Mouse (Mus musculus): ENCODE results near the gene Zcchc24.
"Not testable (repeated sequence)": the region's sequence is repeated elsewhere in the genome, so short reads cannot be mapped to it uniquely, and the experiment has no call there.

The Zcchc24 gene

GRCm38 (mm10) chr14:25768915-25769625, at the start of gene Zcchc24:
Gene Zcchc24, minus strand, starts transcription at chr14:25769039.
- DNase-seq (ENCODE audit: low spot score in 2 of 2): peak; percentile 85

GRCm38 (mm10) chr14:25816416-25816815, 47.6 kb upstream of the Zcchc24 start:
- DNase-seq (ENCODE audit: low spot score in 2 of 2): peak; percentile 33 to 55

- no peak for DNase-seq (ENCODE audit: low spot score in 2 of 2)
Observed at GRCm38 (mm10) chr14:25814140-25814539, 45.3 kb upstream of the Zcchc24 start.

GRCm38 (mm10) chr14:25811026-25811425, 42.2 kb upstream of the Zcchc24 start:
- not testable (repeated sequence) for DNase-seq (ENCODE audit: low spot score in 2 of 2)

GRCm38 (mm10) chr14:25806561-25806960, 37.7 kb upstream of the Zcchc24 start:
- DNase-seq (ENCODE audit: low spot score in 2 of 2): no peak

- peak; percentile 40 to 42 for DNase-seq (ENCODE audit: low spot score in 2 of 2)
Observed at GRCm38 (mm10) chr14:25805871-25806270, 37.0 kb upstream of the Zcchc24 start.

DNA sequence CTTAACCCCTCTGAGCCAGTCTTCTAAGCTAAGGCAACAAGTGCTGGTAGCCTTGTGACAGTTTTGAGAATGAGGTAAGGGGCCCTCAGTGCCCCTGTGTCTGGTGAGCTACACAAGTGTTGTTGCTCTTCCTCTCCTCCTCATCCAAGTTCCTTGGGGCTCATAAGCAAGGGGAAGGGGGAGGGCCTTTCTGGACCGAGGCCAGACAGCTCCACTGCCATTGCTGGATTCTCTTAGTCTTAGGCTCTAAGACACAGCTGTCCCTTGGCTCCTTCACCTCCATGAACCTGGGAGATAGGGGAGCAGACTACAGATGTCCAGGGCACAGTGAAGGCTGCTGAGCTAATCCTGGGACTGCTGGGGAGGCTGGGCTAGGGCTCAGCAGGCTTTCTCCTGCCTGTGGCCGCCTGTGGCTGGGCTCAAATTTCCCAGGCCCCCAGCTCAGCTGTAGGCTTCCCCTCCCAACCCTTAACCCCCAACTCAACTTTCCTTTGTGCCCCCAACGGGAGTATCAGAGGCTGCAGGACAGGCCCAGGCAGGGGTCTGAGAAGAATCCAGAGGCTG, 34.5 kb upstream of the Zcchc24 start:
- DNase-seq (ENCODE audit: low spot score in 2 of 2): no peak

DNA sequence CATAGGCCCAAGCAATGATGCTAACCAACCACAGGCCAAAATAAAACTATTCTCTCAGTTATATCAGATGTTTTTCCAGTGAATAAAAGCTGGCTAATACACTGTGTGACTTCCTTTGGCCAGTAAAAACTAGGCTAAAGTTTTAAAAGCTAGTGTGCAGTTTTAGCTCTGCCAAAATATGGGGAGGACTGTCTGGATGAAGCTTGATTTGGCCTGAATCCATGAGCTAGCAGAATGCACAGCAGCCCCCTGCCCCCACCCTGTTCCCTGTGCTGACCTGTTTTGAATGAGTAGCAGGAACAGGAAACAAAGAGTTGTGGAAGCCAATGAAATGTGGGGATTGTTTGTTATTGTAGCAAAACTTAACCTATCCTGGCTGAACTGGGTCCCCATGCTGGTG, 33.7 kb upstream of the Zcchc24 start:
- DNase-seq (ENCODE audit: low spot score in 2 of 2): no peak

GRCm38 (mm10) chr14:25800166-25800960, 31.5 kb upstream of the Zcchc24 start:
- DNase-seq (ENCODE audit: low spot score in 2 of 2): peak; percentile 48 to 74

- no peak for DNase-seq (ENCODE audit: low spot score in 2 of 2)
Observed at GRCm38 (mm10) chr14:25796619-25797018, 27.8 kb upstream of the Zcchc24 start.

DNA sequence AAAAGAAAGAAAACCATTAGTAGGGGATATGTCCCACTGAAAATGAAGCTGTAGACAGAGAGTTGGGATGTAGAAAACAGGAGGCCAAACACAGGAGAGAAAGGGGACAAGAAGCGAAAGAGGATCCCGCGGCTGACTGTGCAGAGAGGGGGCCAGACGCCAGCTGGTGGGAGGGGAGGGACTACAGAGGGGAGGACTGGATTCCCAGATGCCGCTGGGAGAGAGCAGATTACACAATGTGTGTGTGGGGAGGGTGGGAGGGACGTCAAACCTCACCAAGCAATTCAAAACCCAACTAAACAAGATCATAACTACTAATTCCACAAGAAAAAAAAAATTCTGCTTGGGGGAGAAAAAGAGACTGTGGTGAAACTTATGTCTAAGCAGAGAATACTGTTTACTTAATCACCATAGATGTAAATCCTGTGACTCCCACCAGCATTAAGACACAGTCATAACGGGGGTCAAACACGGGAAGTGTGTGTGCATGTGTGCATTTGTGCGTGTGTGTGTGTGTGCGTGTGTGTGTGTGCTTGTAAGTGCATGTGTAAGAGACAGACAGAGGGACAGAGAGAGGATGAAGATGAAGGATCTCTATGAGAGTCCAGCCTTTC, 26.8 kb upstream of the Zcchc24 start:
- no peak for DNase-seq (ENCODE audit: low spot score in 2 of 2)

DNA sequence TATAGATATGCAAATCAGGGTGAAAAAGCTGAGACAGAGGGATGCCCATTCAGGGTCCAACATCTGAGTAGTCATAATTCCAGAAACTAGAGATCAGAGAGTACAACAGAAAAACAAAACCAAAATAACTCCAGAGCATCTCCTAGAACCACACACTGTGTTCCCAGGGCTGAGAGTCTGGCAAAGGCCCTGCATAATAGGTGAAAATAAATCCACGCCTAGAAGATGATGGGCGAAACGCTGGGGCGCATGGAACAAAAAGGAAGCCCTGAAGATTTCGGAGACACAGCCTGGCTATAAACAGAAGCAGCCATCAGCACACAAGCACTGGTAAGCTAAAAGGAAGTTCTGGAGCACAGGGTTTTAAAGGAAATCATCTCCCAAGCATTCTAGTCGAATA, 26.2 kb upstream of the Zcchc24 start:
- DNase-seq (ENCODE audit: low spot score in 2 of 2): no peak

- no peak for DNase-seq (ENCODE audit: low spot score in 2 of 2)
Observed at GRCm38 (mm10) chr14:25794331-25794730, 25.5 kb upstream of the Zcchc24 start.

- no peak for DNase-seq (ENCODE audit: low spot score in 2 of 2)
Observed at GRCm38 (mm10) chr14:25790768-25791302, 22.0 kb upstream of the Zcchc24 start.

GRCm38 (mm10) chr14:25789946-25790345, 21.1 kb upstream of the Zcchc24 start:
- no peak for DNase-seq (ENCODE audit: low spot score in 2 of 2)

GRCm38 (mm10) chr14:25789207-25789606, 20.4 kb upstream of the Zcchc24 start:
- DNase-seq (ENCODE audit: low spot score in 2 of 2): no peak

DNA sequence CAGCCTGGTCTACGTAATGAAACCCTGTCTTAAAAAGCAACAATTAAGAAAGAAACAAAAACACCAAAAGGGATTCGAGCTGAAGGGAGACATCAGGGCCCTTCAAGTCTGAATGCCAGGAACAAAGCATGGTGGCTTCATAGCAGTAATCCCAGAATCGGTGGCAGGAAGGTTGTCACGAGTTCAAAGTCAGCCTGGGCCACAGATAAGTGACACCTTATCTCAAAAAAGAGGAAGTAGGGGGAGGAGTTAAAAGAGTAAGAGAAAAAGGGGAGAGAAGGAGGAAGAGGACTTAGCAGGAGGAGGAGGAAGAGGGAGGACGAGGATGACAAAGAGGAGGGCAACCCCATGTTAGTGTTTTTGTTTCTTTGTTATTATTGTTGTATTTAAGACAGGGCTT, 19.4 kb upstream of the Zcchc24 start:
- DNase-seq (ENCODE audit: low spot score in 2 of 2): no peak

GRCm38 (mm10) chr14:25787387-25787910, 18.6 kb upstream of the Zcchc24 start:
- DNase-seq (ENCODE audit: low spot score in 2 of 2): no peak

GRCm38 (mm10) chr14:25786959-25787358, 18.1 kb upstream of the Zcchc24 start:
- no peak for DNase-seq (ENCODE audit: low spot score in 2 of 2)

- DNase-seq (ENCODE audit: low spot score in 2 of 2): no peak
Observed at GRCm38 (mm10) chr14:25785210-25785609, 16.4 kb upstream of the Zcchc24 start.

- DNase-seq (ENCODE audit: low spot score in 2 of 2): no peak
Observed at GRCm38 (mm10) chr14:25783220-25783619, 14.4 kb upstream of the Zcchc24 start.

GRCm38 (mm10) chr14:25780601-25781000, 11.8 kb upstream of the Zcchc24 start:
- DNase-seq (ENCODE audit: low spot score in 2 of 2): no peak
